Mouse (Mus musculus) liver, postnatal 0 days (tissue): Measurements from ENCODE around the gene Cgrrf1.

Source experiments
- CTCF ChIP-seq: sonication (generic); IDR thresholded peaks from 2 replicates; pipeline ENCODE4 v1.5.1; 2016; ENCODE audit warnings: antibody characterized with exemption, low read depth
- EP300 ChIP-seq: IDR thresholded peaks from 2 replicates; pipeline ENCODE4 v1.6.1; 2016; ENCODE audit warnings: antibody characterized with exemption, low read depth, mild to moderate bottlenecking

DNA sequence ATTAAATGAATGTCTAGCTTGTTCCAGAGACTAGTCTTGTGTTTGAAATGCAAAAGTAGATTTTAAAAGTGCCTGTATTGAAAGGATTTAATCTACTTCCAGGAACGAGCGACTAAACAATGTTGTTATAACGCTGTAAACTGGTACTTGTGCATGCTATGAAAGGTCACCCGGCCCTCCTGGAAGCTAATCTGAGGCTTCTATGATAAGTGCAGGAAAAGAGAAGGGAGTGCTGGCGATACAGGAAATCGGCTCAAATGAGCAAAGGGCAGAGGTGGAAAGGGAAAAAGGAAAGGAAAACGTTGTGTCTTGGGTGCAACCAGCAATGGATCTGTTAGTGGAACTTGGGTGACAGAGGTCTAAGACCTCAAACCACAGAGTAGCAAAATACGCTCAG is 43.4 kb upstream of the Cgrrf1 start:
- TF ChIP-seq CTCF (no peak), EP300 (no peak)
